Mouse (Mus musculus) lung, postnatal 0 days (tissue): Measurements from ENCODE around the gene C87436. TPM values are rescaled to one million over a fixed set of nuclear protein-coding genes. Genes with fewer than 3 reads are reported as not detected.

Source experiments
- ATAC-seq: fragments of 200-750 bp; cut with Nextera tagmentation; 2 replicates; pipeline ENCODE4 v1.8.0; 2017; ENCODE audit warnings: moderate library complexity
- DNase-seq: peaks from one replicate; pipeline ENCODE4 v3.0.0-alpha.2; 2016; ENCODE audit warnings: low spot score
- H3K27ac ChIP-seq: fragments of 300-500 bp; sonication (generic); 2 replicates; pipeline ENCODE4 v1.5.1; 2014; ENCODE audit warnings: antibody characterized with exemption, mild to moderate bottlenecking, low read length, mixed read lengths
- H3K27me3 ChIP-seq: fragments of 300-500 bp; sonication (generic); replicated peaks from 2 replicates; pipeline ENCODE4 v1.6.1; 2014; ENCODE audit warnings: low read length, mixed read lengths; ENCODE audit not compliant: insufficient read depth
- H3K36me3 ChIP-seq: fragments of 300-500 bp; sonication (generic); 2 replicates; pipeline ENCODE4 v1.6.1; 2014; ENCODE audit warnings: low read length, mixed read lengths; ENCODE audit not compliant: insufficient read depth
- H3K4me1 ChIP-seq: fragments of 300-500 bp; sonication (generic); 2 replicates; pipeline ENCODE4 v1.6.1; 2014; ENCODE audit warnings: antibody characterized with exemption, low read depth, low read length, mixed read lengths; ENCODE audit not compliant: insufficient read depth
- H3K4me2 ChIP-seq: fragments of 300-500 bp; sonication (generic); replicated peaks from 2 replicates; pipeline ENCODE4 v1.6.1; 2014; ENCODE audit warnings: low read depth, mild to moderate bottlenecking, low read length, moderate library complexity, mixed read lengths
- H3K4me3 ChIP-seq: fragments of 300-500 bp; sonication (generic); 2 replicates; pipeline ENCODE4 v1.5.1; 2014; ENCODE audit warnings: low read depth, low read length
- H3K9ac ChIP-seq: fragments of 300-500 bp; sonication (generic); replicated peaks from 2 replicates; pipeline ENCODE4 v1.6.1; 2014; ENCODE audit warnings: low read depth, mild to moderate bottlenecking
- H3K9me3 ChIP-seq: fragments of 300-500 bp; sonication (generic); 2 replicates; pipeline ENCODE4 v1.6.1; 2016; ENCODE audit warnings: low read length, mixed read lengths
- CTCF ChIP-seq: IDR thresholded peaks from 2 replicates; pipeline ENCODE4 v1.5.1; 2016; ENCODE audit warnings: antibody characterized with exemption, mild to moderate bottlenecking
- EP300 ChIP-seq: IDR thresholded peaks from 2 replicates; pipeline ENCODE4 v1.6.1; 2016; ENCODE audit warnings: antibody characterized with exemption, mild to moderate bottlenecking, control low read depth
- WGBS: fragments of 180-500 bp; shearing (Covaris S2); extraction: QIAGEN DNeasy Blood & Tissue Kit; methylation state at CpG from one replicate; pipeline ENCODE4 v1.1.7; 2014; 5-methylcytosine and 5-hydroxymethylcytosine counted together
- polyA plus RNA-seq: library from polyadenylated mRNA; unstranded; fragments of >200 nt; fragmentation: Nextera tagmentation; extraction: Ambion mirVana; gene quantifications from 2 replicates; pipeline ENCODE4 v1.2.1, GENCODE M21; 2015

The C87436 gene
- polyA plus RNA-seq, 1 experiment from 2014 or later = 23.5 TPM

DNA sequence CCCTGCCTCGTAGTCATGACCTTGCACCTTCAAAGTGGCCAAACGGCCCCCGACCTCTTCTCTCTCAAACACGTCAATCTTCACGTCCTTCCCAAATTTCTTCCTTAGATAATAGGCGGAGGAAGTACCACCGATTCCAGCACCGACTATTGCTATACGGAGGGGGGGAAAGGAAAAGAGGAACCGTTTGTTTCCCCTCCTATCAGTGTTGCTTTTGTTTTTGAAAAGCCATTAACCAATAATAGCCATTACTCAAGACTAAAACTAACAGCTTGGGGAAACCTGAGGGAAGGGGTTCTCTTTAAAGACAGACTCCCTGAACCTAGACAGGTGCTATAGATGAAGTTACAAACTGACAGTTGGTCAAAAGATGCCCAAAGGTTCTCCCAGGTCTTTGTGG is 42.2 kb upstream of the C87436 start:
- TF ChIP-seq CTCF (no peak), EP300 (no peak)
- WGBS = 15% methylated on average over 10 of the region's 10 CpGs

DNA sequence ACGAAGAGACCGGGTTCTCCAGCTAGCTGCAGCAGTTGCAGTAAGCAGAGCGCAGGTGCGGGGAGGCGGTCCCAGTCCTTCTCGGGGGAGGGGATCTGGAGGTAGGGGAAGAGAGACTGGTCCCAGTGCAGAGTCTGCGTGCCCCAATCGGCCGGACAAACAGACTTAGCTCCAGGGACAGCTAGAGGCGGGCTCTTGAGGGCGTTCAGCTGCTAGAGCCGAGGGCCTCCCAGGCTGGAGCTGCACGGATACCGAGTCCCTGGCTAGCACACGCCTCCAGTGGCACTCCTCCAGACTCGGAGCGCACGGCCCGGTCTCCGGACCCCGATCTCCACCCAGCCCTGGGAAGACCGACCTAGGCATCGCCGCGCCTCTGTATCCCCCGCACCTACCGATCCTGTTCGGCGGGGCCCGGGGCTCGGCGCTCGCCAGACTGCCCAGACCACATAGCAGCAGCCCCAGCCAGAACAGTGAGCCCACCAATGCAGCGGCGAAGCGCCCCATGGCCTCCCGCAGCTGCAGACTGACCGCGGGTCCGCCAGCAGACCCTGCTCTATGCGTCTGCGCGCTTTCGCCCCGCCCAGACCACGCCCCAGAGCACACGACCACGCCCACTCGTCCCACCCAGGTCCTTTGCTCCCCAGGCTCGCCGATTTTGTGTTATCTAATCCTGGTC is 41.5 kb upstream of the C87436 start, which contains the start of gene Pcyox1:
Gene Pcyox1 (minus strand): TSS at position 574 of the 676 bp plus-strand sequence.
- WGBS = under 1% methylated on average over 48 of the region's 51 CpGs

More for the DNA sequence above, 42.2 kb upstream of the C87436 start:
- DNase-seq (no peak), ATAC-seq (no peak)
- Histone ChIP-seq H3K4me2 (peak overlapping the region; percentile 72), H3K27me3 (no peaks in the 10 kb centered on the region), H3K4me3 (peak overlapping the region; percentile 61), H3K36me3 (peaks cover 7% of the 10 kb centered on the region; the same call in 1 of the 2 replicates), H3K4me1 (peaks cover 14% of the 10 kb centered on the region; the same call in 1 of the 2 replicates), H3K9ac (0 out of 2 replicates have a peak overlapping the region, but pooled peaks have one; percentile 34), H3K27ac (peak overlapping the region; percentile 44), H3K9me3 (no peaks in the 10 kb centered on the region)

DNA sequence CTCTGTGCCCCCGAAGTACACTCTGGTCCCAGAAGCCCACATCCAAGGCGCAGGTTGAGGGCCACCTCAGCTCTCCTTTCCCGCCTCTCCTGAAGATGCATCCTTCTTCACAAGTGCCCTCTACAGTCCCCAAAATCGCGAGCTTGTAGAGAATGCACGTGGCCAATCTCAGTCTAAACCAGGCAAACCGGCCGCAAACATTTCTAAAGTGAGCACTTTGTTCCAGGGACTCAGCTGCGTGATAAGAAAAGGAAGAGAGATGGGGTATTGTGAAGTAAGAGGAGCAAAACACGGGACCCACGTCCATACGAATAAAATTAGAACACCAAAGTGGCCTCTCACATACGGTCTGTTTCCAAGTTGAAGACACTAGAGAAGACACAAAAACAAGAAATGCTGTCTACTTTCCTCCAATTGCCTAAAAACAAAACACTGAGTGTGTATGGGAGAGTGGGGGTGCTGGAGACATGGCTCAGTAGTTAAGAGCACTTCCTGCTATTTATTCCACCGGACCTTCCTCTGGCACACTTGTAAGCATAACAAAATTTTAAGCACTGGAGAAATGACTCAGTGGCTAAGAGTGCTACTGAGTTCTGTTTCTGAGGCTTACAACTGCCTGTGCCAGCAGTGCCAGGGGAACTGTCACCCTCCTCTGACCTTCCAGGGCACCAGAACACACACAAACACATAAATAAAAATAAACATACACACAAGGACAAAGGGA is 40.8 kb upstream of the C87436 start:
- WGBS = 2% methylated on average over 14 of the region's 14 CpGs
- peak overlapping the region; percentile 61 for H3K4me3 ChIP-seq
- ATAC-seq (peak; percentile 24), DNase-seq (peak; percentile 41)
- TF ChIP-seq EP300 = no peak
- TF ChIP-seq CTCF = no peak; the same call in 1 of the 2 replicates
- H3K27ac ChIP-seq = peak overlapping the region; percentile 44
- no peaks in the 10 kb centered on the region for H3K9me3 ChIP-seq
- 0 out of 2 replicates have a peak overlapping the region, but pooled peaks have one; percentile 39 for H3K9ac ChIP-seq
- peaks cover 14% of the 10 kb centered on the region; the same call in 1 of the 2 replicates for H3K4me1 ChIP-seq
- peak overlapping the region; percentile 72 for H3K4me2 ChIP-seq
- H3K27me3 ChIP-seq = no peaks in the 10 kb centered on the region
- H3K36me3 ChIP-seq = no peaks in the 10 kb centered on the region

More for the DNA sequence above, 41.5 kb upstream of the C87436 start, which contains the start of gene Pcyox1:
- H3K9ac ChIP-seq = peak within 1 kb of the TSS; percentile 39
- peak; percentile 96 for ATAC-seq
- TF ChIP-seq EP300 (no peak), CTCF (no peak)
- peaks cover 14% of the 10 kb centered on the region; the same call in 1 of the 2 replicates for H3K4me1 ChIP-seq
- peak within 1 kb of the TSS; percentile 72 for H3K4me2 ChIP-seq
- peak within 1 kb of the TSS; percentile 44 for H3K27ac ChIP-seq
- peak within 1 kb of the TSS; percentile 61 for H3K4me3 ChIP-seq
- H3K9me3 ChIP-seq = no peaks in the 10 kb centered on the region
- DNase-seq = peak; percentile 88
- H3K36me3 ChIP-seq = peaks cover 3% of the 10 kb centered on the region; the same call in 1 of the 2 replicates
- H3K27me3 ChIP-seq = no peaks in the 10 kb centered on the region

DNA sequence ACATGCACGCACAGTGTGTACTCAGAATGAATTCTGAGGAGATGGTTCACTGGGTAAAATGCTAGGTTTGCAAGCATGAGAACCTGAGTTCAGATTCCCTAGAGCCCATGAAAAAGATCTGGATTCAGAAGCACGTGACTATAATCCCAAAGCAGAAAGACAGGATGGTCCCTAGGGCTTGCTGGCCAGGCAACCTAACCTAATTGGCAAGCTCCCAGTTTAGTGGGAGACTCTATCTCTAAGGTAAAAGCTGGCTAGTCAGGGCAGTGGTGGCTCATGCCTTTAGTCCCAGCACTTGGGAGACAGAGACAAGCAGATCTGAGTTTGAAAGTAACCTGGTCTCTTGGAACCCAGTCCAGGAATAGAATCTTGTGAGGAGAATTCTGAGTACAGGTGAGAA is 39.2 kb upstream of the C87436 start:
- DNase-seq (no peak), ATAC-seq (no peak)
- no peaks in the 10 kb centered on the region for H3K36me3 ChIP-seq
- H3K27me3 ChIP-seq = no peaks in the 10 kb centered on the region
- TF ChIP-seq EP300 (no peak), CTCF (no peak)
- peaks cover 14% of the 10 kb centered on the region; the same call in 1 of the 2 replicates for H3K4me1 ChIP-seq
- no peak overlapping the region for H3K4me3 ChIP-seq
- no peaks in the 10 kb centered on the region for H3K9me3 ChIP-seq
- no peak overlapping the region for H3K27ac ChIP-seq
- whole genome bisulfite sequencing = 84% methylated on average over 2 of the region's 2 CpGs
- no peak overlapping the region for H3K9ac ChIP-seq
- no peak overlapping the region for H3K4me2 ChIP-seq

DNA sequence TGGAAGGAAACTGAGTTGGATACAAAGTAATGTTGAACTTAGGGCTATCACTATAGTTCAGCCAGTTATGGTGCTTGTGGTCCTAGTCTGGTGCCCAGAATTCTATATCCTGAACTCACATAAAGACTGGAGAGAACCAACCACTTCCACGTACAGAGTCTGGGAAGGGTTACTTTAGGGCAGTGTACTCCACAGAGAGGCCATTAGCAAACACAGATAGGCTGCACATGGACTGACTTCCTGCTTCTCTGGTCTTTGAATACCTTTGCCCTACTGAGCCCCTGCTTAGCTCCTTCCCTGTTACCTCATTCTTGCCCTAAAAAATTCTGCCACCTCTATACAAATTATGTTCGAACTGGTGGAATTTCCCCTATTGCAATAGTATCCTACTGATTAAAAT is 38.2 kb upstream of the C87436 start:
- no peaks in the 10 kb centered on the region for H3K36me3 ChIP-seq
- ATAC-seq = no peak
- TF ChIP-seq CTCF = no peak
- no peak for TF ChIP-seq EP300
- no peak overlapping the region for H3K27ac ChIP-seq
- no peak for DNase-seq
- H3K4me3 ChIP-seq = no peak overlapping the region
- WGBS = 54% methylated on average over 2 of the region's 2 CpGs
- no peak overlapping the region for H3K9ac ChIP-seq
- H3K4me2 ChIP-seq = no peak overlapping the region
- H3K9me3 ChIP-seq = no peaks in the 10 kb centered on the region
- peaks cover 14% of the 10 kb centered on the region; the same call in 1 of the 2 replicates for H3K4me1 ChIP-seq
- no peaks in the 10 kb centered on the region for H3K27me3 ChIP-seq

DNA sequence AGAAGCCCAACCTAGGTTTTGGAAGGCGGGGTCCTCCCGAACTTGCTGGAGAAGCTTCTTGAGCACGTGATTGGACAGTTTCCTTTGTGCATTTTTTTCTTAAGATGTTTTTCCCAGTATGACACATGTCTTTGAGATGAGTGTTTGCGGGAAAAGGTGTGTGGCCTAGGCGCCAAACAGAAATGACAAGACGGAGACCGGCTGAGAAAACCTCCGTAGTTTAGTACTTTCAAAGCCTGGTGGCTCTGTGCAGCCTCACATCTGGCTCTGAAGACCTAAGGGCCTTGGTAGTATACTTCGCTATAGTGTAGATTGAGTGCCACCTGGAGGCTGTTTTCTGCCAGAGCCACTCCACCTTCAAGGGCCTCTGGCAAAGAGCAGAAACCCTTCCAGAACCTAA is 37.2 kb upstream of the C87436 start:
- H3K27me3 ChIP-seq = no peaks in the 10 kb centered on the region
- WGBS = 3% methylated on average over 9 of the region's 9 CpGs
- peak overlapping the region; percentile 40 for H3K4me2 ChIP-seq
- no peaks in the 10 kb centered on the region for H3K36me3 ChIP-seq
- ATAC-seq (peak; percentile 30), DNase-seq (peak; percentile 91)
- peaks cover 11% of the 10 kb centered on the region; the same call in 1 of the 2 replicates for H3K4me1 ChIP-seq
- TF ChIP-seq EP300 (no peak), CTCF (peak; percentile 80)
- H3K27ac ChIP-seq = no peak overlapping the region
- H3K4me3 ChIP-seq = no peak overlapping the region
- H3K9ac ChIP-seq = no peak overlapping the region
- H3K9me3 ChIP-seq = no peaks in the 10 kb centered on the region
